Mouse (Mus musculus) embryonic facial prominence, embryonic 13.5 days (tissue): ENCODE results near the gene Pdgfb. TPM values are rescaled to one million over a fixed set of nuclear protein-coding genes. Genes with fewer than 3 reads are reported as not detected.

Experiments
- ATAC-seq: fragments of 200-750 bp; cut with Nextera tagmentation; 2 replicates; pipeline ENCODE4 v1.8.0; 2017; ENCODE audit warnings: low read depth; ENCODE audit not compliant: insufficient number of reproducible peaks, insufficient read depth, low FRiP score, low TSS enrichment
- H3K27ac ChIP-seq: fragments of 300-500 bp; sonication (generic); 2 replicates; pipeline ENCODE4 v1.5.1; 2015; ENCODE audit warnings: moderate library complexity, mild to moderate bottlenecking, inconsistent platforms
- H3K27me3 ChIP-seq: fragments of 300-500 bp; sonication (generic); 2 replicates; pipeline ENCODE4 v1.6.1; 2015; ENCODE audit warnings: mild to moderate bottlenecking, inconsistent platforms
- H3K36me3 ChIP-seq: fragments of 300-500 bp; sonication (generic); 2 replicates; pipeline ENCODE4 v1.6.1; 2015; ENCODE audit warnings: mild to moderate bottlenecking, inconsistent platforms
- H3K4me1 ChIP-seq: fragments of 300-500 bp; sonication (generic); 2 replicates; pipeline ENCODE4 v1.6.1; 2015; ENCODE audit warnings: inconsistent platforms
- H3K4me2 ChIP-seq: fragments of 300-500 bp; sonication (generic); 2 replicates; pipeline ENCODE4 v1.6.1; 2015; ENCODE audit warnings: moderate library complexity, mild to moderate bottlenecking, inconsistent platforms
- H3K4me3 ChIP-seq: fragments of 300-500 bp; sonication (generic); 2 replicates; pipeline ENCODE4 v1.5.1; 2015; ENCODE audit warnings: mild to moderate bottlenecking, inconsistent platforms
- H3K9ac ChIP-seq: fragments of 300-500 bp; sonication (generic); 2 replicates; pipeline ENCODE4 v1.6.1; 2015; ENCODE audit warnings: mild to moderate bottlenecking, inconsistent platforms
- H3K9me3 ChIP-seq: fragments of 300-500 bp; sonication (generic); 2 replicates; pipeline ENCODE4 v1.6.1; 2016; ENCODE audit warnings: inconsistent platforms
- WGBS: fragments of 180-500 bp; shearing (Covaris S2); methylation state at CpG from one replicate; pipeline ENCODE4 v1.1.7; 2015; ENCODE audit warnings: mixed read lengths; 5-methylcytosine and 5-hydroxymethylcytosine counted together
- polyA plus RNA-seq: library from polyadenylated mRNA; unstranded; fragments of >200 nt; fragmentation: Nextera tagmentation; extraction: Ambion mirVana; gene quantifications from 2 replicates; pipeline ENCODE4 v1.2.1, GENCODE M21; 2015

Pdgfb gene
- polyA plus RNA-seq, 1 experiment from 2014 or later = 2.9 TPM

GRCm38 (mm10) chr15:80015211-80015952 lies 605 bp upstream of the Pdgfb start:
- H3K9ac ChIP-seq = no peak overlapping the region
- H3K36me3 ChIP-seq = no peaks in the 10 kb centered on the region
- H3K27me3 ChIP-seq = peaks cover 83% of the 10 kb centered on the region
- ATAC-seq = no peak
- peaks cover 35% of the 10 kb centered on the region for H3K4me1 ChIP-seq
- no peaks in the 10 kb centered on the region for H3K9me3 ChIP-seq
- no peak overlapping the region for H3K27ac ChIP-seq
- H3K4me2 ChIP-seq = peak overlapping the region; percentile 98
- 54% methylated on average over 7 of the region's 7 CpGs for WGBS
- peak overlapping the region; percentile 60; the same call in 1 of the 2 replicates for H3K4me3 ChIP-seq

DNA sequence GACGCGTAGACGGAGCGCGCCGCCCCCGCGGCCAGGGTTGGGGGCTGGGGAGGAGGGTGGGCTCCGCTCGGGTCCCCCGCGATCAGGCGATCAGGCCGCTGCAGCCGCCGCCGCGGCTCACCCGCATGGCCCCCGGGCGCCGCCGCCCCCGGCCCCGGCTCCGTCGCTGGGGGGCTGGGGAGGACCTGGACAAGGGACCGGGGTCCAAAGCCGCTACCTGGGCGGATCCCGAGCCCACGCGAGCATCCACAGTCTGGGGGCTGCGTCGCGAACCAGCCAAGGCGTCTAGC lies 801 bp downstream of the Pdgfb start:
- Histone ChIP-seq H3K4me1 (peaks cover 37% of the 10 kb centered on the region), H3K4me2 (peak overlapping the region; percentile 98), H3K9ac (peak overlapping the region; percentile 73), H3K4me3 (peak overlapping the region; percentile 60), H3K27me3 (peaks cover 87% of the 10 kb centered on the region), H3K9me3 (no peaks in the 10 kb centered on the region), H3K36me3 (no peaks in the 10 kb centered on the region), H3K27ac (no peak overlapping the region)
- no peak for ATAC-seq
- under 1% methylated on average over 27 of the region's 37 CpGs for WGBS

GRCm38 (mm10) chr15:80013256-80014030 lies 1.3 kb downstream of the Pdgfb start:
- WGBS = 1% methylated on average over 34 of the region's 36 CpGs
- Histone ChIP-seq H3K9me3 (no peaks in the 10 kb centered on the region), H3K4me3 (peak overlapping the region; percentile 60), H3K4me1 (peaks cover 37% of the 10 kb centered on the region), H3K9ac (peak overlapping the region; percentile 73), H3K27me3 (peaks cover 92% of the 10 kb centered on the region), H3K4me2 (peak overlapping the region; percentile 98), H3K27ac (no peak overlapping the region), H3K36me3 (no peaks in the 10 kb centered on the region)
- no peak for ATAC-seq

DNA sequence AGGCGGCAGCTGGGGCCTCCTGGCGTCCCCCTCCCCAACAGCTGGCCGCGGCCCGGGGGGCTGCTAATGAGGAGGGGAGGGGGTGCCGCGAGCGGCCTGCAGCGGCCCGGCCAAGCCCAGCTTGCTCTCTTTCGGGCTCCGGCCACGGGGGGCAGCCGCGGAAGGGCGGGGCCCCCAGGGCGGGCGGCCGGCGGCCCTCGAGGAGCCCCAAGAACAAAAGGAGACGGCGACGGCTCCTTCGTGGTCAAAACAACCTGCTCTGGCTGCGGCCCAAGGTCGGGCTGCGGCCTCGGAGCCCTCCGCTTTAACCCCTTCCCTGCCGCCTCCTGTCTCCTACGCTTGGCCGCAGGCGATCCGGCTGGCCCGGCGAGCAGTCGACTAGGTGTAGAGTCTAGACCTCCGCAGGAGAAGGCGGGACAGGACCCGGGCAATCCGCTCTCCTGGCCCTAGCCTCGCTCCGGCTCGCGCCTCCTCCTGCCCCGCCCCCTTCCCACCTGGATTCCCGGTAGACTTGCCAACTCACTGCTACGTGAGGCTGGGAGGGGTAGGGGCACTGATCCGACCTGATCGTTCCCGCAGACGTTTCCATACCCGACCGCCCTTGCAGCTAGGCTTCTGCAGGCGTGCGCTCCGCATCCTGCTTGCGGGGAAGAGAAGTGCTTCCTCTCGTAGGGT lies 2.1 kb downstream of the Pdgfb start:
- WGBS = under 1% methylated on average over 52 of the region's 60 CpGs
- H3K27me3 ChIP-seq = peaks cover 85% of the 10 kb centered on the region
- peak overlapping the region; percentile 34; the same call in 1 of the 2 replicates for H3K27ac ChIP-seq
- peak overlapping the region; percentile 73 for H3K9ac ChIP-seq
- H3K4me1 ChIP-seq = peaks cover 37% of the 10 kb centered on the region
- peak overlapping the region; percentile 60 for H3K4me3 ChIP-seq
- no peaks in the 10 kb centered on the region for H3K9me3 ChIP-seq
- ATAC-seq = peak; percentile 57
- no peaks in the 10 kb centered on the region for H3K36me3 ChIP-seq
- peak overlapping the region; percentile 98 for H3K4me2 ChIP-seq

DNA sequence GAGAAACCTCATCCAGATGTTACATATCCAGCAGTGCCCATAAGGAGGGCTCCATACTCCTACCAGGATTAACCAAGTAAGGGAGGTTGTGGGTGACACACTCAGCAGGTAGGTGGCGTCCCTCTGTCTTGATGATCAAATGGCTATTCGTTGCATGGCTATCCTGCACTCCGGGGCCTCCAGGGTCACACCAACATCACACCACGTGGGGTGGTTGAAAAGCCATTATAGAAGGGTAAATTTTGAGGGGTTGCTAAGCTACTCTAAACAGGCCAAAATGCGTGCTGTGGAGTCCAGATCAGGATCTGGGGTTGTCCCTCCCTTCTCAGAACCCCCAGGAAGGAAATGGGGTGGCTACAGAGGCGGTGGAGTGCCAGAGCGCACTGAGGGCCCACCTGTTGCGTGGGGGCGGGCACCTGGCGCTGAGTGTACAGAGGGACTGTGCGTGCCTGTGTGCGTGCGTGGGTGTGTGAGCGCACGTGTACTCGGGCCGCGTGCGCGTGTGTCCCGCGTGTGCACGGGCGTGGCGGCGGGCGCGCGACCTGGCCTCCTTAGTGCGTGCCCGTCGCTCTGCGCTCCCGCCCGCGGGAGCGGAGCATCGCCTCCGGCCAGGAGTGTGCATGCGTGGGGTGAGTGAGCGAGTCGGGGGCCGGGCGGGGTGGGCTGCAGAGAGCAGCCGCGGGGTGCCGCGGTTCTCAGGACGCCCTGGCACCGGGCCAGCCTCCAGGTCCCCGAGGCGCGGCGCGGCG lies 2.8 kb downstream of the Pdgfb start:
- no peak for ATAC-seq
- Histone ChIP-seq H3K4me1 (peaks cover 37% of the 10 kb centered on the region), H3K27ac (peak overlapping the region; percentile 34; the same call in 1 of the 2 replicates), H3K9me3 (no peaks in the 10 kb centered on the region), H3K4me3 (peak overlapping the region; percentile 60), H3K9ac (peak overlapping the region; percentile 73), H3K4me2 (peak overlapping the region; percentile 98), H3K36me3 (no peaks in the 10 kb centered on the region), H3K27me3 (peaks cover 83% of the 10 kb centered on the region)
- WGBS = 3% methylated on average over 49 of the region's 56 CpGs

DNA sequence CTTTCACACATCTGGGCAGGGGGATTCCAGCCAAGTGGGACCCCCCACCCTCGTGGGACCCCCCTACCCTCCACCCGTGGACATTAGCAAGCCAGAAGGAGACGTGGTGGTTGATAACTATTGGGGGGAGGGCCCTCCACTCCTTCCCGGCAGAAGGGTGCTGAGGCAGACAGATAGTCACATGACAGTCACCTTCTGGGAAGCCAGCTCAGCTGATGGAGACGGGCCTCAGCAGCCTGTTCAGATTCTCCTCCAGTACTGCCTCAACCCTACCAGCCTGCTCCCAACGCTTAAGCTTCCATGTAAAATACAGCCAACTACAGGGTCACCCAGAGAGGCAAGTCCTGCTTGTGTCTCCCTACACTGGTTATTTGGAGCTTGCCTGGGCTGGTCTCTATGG lies 3.6 kb downstream of the Pdgfb start:
- WGBS = 43% methylated on average over 6 of the region's 6 CpGs
- no peak overlapping the region for H3K9ac ChIP-seq
- no peak overlapping the region for H3K27ac ChIP-seq
- H3K9me3 ChIP-seq = no peaks in the 10 kb centered on the region
- H3K27me3 ChIP-seq = peaks cover 75% of the 10 kb centered on the region
- H3K4me2 ChIP-seq = peak overlapping the region; percentile 98; the same call in 1 of the 2 replicates
- ATAC-seq = no peak
- H3K4me1 ChIP-seq = peaks cover 37% of the 10 kb centered on the region
- no peaks in the 10 kb centered on the region for H3K36me3 ChIP-seq
- no peak overlapping the region for H3K4me3 ChIP-seq

DNA sequence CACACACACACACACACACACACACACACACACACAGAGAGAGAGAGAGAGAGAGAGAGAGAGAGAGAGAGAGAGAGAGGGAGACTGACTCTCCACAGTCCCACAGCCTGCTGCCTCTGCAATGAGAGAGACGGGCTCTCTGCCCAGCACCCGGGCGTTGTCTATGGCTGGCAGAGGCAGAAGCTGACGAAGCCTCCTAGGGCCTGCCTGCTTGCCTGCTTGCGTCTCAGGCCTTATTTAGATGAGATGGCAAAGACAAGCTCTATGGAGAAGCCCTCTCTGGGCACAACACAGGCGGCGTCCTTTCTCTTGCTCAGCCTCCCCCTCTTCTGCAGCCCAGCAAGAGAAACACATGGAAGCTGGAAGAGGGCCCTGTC lies 4.6 kb downstream of the Pdgfb start:
- Histone ChIP-seq H3K4me2 (peak overlapping the region; percentile 14; the same call in 1 of the 2 replicates), H3K9me3 (no peaks in the 10 kb centered on the region), H3K36me3 (no peaks in the 10 kb centered on the region), H3K4me3 (no peak overlapping the region), H3K4me1 (peaks cover 45% of the 10 kb centered on the region), H3K27ac (no peak overlapping the region), H3K9ac (no peak overlapping the region), H3K27me3 (peaks cover 66% of the 10 kb centered on the region)
- ATAC-seq = no peak
- 33% methylated on average over 7 of the region's 7 CpGs for WGBS

DNA sequence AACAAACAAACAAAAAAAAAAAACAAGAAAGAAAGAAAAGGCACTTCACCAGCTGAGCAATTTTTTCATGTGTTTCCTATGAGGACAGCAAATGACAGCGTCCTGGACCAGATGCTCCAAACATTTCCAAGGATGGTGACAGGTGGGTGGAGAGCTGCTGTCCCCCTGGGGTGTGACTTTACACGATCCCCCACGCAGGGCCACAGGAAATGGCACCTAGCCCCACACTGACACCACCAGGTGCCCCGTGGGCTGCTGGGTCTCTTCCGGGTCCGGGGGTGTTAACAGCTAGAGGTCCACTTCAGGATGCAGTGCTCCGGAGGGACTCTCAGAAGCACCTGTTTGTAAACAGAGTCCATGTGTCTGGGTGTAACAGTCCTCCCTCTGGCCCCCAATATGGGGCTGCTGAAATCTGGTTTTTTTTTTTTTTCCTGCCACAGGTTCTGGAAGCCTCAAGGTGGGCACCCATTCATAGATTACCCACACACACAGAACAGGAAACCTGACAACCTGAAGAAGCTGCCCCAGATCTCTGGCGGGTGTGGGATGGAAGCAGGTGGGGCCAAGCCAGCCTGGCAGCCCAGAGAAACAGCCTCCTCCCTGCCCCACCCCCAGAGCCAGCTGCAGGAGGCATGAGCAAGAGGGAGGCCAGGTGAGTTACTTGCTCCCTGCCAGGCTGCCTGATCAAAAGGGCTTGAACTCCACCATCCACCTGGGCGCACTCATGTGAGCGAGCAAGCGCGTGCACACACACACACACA lies 5.2 kb downstream of the Pdgfb start:
- Histone ChIP-seq H3K4me3 (no peak overlapping the region), H3K9ac (no peak overlapping the region), H3K4me1 (peaks cover 45% of the 10 kb centered on the region), H3K27ac (no peak overlapping the region), H3K36me3 (no peaks in the 10 kb centered on the region), H3K27me3 (peaks cover 64% of the 10 kb centered on the region), H3K4me2 (no peak overlapping the region), H3K9me3 (no peaks in the 10 kb centered on the region)
- WGBS = 43% methylated on average over 12 of the region's 12 CpGs
- ATAC-seq = no peak

- no peak overlapping the region for H3K9ac ChIP-seq
- H3K9me3 ChIP-seq = no peaks in the 10 kb centered on the region
- no peak overlapping the region for H3K27ac ChIP-seq
- 85% methylated on average over 6 of the region's 6 CpGs for WGBS
- H3K36me3 ChIP-seq = no peaks in the 10 kb centered on the region
- no peak for ATAC-seq
- peaks cover 36% of the 10 kb centered on the region for H3K4me1 ChIP-seq
- H3K4me2 ChIP-seq = no peak overlapping the region
- no peak overlapping the region for H3K4me3 ChIP-seq
- H3K27me3 ChIP-seq = peaks cover 52% of the 10 kb centered on the region
Observed at GRCm38 (mm10) chr15:80008461-80008860, 6.3 kb downstream of the Pdgfb start.

- ATAC-seq = no peak
- H3K4me3 ChIP-seq = no peak overlapping the region
- H3K36me3 ChIP-seq = no peaks in the 10 kb centered on the region
- no peaks in the 10 kb centered on the region for H3K9me3 ChIP-seq
- no peak overlapping the region for H3K27ac ChIP-seq
- no peak overlapping the region for H3K9ac ChIP-seq
- peaks cover 18% of the 10 kb centered on the region for H3K4me1 ChIP-seq
- 78% methylated on average over 7 of the region's 7 CpGs for WGBS
- peaks cover 29% of the 10 kb centered on the region for H3K27me3 ChIP-seq
- H3K4me2 ChIP-seq = no peak overlapping the region
Observed at GRCm38 (mm10) chr15:80006156-80006555, 8.6 kb downstream of the Pdgfb start.
